Mouse (Mus musculus): ENCODE measurements around the gene Fam43b.
"Not testable (repeated sequence)": the region's sequence is repeated elsewhere in the genome, so short reads cannot be mapped to it uniquely, and the experiment has no call there.

The Fam43b gene

DNA sequence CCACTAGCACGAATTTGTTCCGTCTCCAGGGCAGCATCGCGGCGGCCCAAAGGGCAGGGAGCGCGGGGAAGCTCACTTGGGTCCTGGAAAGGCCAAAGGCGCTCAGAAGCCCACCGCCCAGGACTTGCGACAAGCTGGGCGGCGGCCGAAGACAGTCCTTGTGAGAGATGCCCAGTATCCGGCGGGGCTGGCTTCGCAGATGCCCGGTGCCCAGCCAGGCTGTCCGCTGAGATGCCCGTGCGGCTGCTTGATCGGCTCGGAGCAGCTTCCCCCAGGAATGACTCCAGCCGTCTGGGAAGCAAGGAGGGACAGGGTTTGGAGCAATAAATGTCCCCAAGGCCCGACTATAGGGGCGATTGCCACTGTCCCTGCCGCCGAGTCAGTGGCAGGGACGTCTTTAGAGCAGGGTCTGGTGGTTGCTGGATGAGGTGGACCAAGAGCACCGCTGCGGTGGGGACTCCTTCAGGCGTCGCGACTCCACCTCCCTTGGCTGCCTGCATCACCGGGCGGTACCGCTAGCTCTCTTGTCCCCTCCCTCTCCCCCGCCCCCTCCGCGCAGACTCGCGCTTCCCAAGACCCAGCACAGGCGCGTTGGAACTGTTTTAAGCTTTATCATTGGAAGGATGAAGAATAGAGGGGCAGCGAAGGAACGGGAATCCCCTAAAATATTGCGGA is at the start of gene Fam43b:
Gene Fam43b (minus strand): TSS at position 558 of the 675 bp plus-strand sequence.
- DNase-seq (ENCODE audit: low spot score): no peak

- DNase-seq (ENCODE audit: low spot score): no peak
Observed at GRCm38 (mm10) chr4:138444941-138445340, 48.6 kb upstream of the Fam43b start.

GRCm38 (mm10) chr4:138440062-138440461 is 43.7 kb upstream of the Fam43b start:
- no peak for DNase-seq (ENCODE audit: low spot score)

- peak; percentile 91 for DNase-seq (ENCODE audit: low spot score)
Observed at GRCm38 (mm10) chr4:138434347-138435316, 38.3 kb upstream of the Fam43b start, which contains the start of gene Mul1. Gene Mul1 (plus strand): TSS chr4:138434671.

GRCm38 (mm10) chr4:138431340-138431739 is 35.0 kb upstream of the Fam43b start:
- DNase-seq (ENCODE audit: low spot score): no peak

DNA sequence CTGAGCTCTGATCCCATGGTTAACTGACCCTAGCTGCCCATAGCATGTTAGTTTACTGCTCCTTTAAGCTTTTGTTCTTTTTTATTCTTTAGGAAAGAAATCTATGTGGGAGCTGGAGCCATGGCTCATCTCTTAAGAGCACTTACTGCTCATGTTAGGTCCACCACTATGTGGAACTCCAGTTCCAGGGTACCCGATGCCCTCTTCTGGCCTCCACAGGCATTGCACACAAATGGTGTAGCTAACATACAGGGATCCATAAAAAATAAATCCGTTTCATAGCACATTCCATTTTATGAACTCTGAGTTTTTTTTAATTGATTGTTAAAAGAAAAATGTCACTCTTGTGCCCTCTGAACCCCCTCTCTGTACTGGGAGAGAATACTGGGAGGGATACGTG is 33.5 kb upstream of the Fam43b start:
- no peak for DNase-seq (ENCODE audit: low spot score)

GRCm38 (mm10) chr4:138426778-138427705 is 30.7 kb upstream of the Fam43b start:
- peak; percentile 76 for DNase-seq (ENCODE audit: low spot score)

GRCm38 (mm10) chr4:138425604-138426003 is 29.3 kb upstream of the Fam43b start:
- DNase-seq (ENCODE audit: low spot score): not testable (repeated sequence)

DNA sequence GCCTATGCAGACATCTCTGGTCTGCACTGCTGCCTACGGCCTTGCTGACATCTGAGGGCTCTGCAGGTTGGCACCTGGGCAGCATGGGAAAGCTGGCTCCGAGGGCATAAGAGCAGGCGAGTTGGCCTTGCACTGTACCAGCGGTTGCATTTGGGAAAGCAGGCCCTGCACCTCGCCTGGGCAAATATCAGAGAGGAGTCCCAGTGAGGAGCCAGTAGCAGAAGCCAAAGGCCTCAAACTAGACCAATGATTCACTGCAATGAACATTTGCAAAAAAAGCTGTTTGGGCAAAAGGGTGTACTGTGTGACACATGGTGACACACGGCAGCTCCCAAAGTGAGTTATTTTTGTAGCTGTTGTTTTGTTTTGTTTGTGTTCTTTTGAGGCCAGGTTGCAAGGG is 28.7 kb upstream of the Fam43b start:
- no peak for DNase-seq (ENCODE audit: low spot score)

DNA sequence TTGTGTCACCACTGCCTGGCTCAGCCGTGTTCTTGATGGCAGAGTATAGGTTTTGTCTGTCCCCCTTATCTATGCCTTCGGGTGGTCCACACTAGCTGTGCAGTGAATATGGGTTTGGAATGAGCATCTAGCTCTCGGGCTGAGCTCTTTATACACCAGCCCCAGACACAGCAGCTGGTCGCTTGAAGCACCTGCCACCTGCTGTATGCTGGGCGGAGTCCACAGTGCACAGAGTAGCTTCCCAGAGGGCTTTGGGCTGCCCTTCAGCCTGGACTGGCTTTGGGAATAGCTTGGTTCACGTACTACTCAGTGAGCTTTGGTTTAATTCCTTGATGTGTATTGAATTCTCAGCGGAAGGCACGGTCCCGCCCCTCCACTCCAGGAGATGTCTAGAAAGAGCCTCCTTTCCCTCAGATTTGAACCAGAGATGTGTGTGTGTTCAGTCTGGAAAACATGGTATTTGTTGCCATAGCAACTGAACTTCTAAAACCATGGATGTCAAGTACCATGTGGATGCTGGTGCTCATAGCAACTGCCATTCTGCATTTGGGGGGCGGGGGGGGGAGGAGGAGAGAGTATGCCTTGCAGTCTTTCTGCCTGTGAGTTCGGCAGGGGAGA is 22.1 kb upstream of the Fam43b start:
- no peak for DNase-seq (ENCODE audit: low spot score)

GRCm38 (mm10) chr4:138417882-138418281 is 21.6 kb upstream of the Fam43b start:
- no peak for DNase-seq (ENCODE audit: low spot score)

DNA sequence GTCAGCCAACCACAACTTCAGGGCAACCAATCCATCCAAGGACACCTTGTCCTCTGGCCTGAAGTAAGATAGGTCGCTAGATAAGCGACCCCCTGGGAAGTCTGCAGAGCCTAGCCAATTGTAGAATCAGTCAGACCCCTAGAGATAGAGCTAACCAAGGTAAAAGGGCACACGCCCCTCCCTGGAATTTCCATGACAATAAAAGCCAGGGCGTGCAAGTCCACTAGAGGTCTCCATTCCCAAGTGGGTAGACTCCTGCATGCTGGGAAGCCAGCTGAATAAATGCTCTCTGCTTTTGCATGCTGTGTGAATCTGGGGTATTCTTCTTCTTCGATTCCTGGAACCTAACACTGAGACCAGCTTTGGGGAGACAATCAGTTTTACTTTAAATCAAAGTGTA is 20.1 kb upstream of the Fam43b start:
- DNase-seq (ENCODE audit: low spot score): no peak

DNA sequence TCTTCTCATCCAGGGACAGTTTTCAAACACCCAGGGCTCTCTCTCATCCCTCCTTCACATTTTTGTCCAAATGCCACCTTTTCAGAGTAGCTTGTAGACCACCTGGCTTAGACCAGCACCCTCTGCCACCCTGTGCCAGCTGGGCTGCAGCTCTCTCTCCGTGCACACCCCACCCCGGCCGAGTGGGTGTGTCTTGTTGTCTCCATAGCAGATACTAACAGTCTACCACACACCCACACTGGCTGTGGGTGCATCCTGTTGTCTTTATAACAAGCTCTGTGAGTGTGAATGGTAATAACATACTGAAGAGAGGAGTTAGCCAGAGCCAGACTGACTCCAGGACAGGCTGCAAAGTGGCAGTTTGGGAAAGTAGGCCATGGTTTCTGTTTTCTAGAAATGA is 19.7 kb upstream of the Fam43b start:
- no peak for DNase-seq (ENCODE audit: low spot score)

- DNase-seq (ENCODE audit: low spot score): no peak
Observed at GRCm38 (mm10) chr4:138414725-138415124, 18.4 kb upstream of the Fam43b start.

- no peak for DNase-seq (ENCODE audit: low spot score)
Observed at GRCm38 (mm10) chr4:138411504-138412121, 15.3 kb upstream of the Fam43b start.

GRCm38 (mm10) chr4:138411011-138411410 is 14.7 kb upstream of the Fam43b start:
- DNase-seq (ENCODE audit: low spot score): no peak

DNA sequence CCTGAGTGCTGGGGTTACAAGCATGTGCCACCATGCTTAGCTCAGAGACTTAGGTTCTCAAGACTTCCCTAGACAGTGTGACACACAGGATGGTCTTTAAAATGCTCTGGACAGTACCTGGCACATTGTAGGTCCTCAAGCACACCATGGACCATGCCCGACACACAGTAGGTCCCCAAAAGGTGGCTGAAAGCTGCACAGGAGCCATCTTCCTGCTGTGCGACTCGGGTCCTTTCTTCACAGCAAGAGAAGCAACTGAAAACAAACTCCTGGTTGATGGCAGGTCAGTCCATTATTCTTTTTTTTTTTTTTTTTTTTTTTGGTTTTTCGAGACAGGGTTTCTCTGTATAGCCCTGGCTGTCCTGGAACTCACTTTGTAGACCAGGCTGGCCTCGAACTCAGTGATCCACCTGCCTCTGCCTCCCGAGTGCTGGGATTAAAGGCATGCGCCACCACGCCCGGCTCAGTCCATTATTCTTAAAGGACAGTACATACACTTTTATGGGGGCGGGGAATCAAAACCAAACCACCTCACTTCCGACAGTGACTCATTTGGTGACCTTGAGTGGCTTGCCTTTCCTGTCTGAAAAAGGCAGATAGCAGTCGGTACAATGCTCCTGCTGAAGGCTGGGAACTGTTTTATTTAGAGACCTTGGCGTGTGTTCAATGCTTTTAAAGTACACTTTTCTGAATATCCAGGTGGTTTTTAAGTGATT is 11.3 kb upstream of the Fam43b start:
- DNase-seq (ENCODE audit: low spot score): no peak

DNA sequence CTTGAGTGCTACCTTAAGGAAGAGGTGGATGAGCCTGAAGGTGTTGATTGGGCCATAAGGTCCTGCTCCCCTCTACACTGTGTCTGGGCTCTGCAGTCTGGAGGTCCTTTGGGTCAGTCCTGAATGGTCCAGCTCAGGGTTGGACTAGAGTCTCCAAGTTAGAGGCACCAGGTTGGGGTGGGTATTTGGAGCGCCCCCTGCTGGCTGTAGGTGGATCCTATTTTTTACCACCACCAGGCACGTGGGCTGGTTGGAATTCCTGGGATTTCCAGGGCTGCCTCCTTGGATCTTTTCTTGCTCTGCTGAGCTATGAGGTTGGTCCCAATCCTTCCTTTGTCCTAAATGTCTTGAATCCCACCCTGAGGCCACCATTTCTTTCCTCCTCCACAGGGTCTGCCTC is 8.5 kb upstream of the Fam43b start:
- DNase-seq (ENCODE audit: low spot score): peak; percentile 26

DNA sequence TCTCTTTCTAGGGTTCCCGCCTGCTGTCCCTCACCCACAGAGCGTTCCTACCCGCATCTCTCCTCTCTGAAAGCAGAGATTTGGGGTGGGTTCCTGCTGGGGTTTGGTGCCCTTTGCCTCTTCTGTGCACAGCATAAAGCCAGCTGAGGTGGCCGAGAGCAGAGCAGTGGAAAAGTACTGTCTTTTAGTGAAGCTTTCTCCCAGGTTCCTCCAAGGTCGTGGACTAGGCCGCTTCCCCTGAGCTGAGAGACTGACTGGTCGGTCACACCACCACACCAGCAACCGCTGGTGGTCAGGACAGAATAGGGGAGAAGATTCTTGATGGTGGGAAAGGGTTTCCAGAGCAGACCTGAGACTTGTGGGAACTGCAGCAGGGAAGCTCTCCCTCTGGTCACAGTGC is 383 bp upstream of the Fam43b start:
- DNase-seq (ENCODE audit: low spot score): no peak

Measured in adipocyte (in vitro differentiated cells).